Mouse (Mus musculus) liver (tissue): ENCODE measurements around the gene Msantd2.
A peak's percentile ranks its signal among the peaks of the same experiment; 100 is the strongest.

Source experiments
- DNase-seq: peaks from one replicate; pipeline ENCODE4 v3.0.0-alpha.2; 2020; ENCODE audit warnings: mixed read lengths

Gene Msantd2

GRCm38 (mm10) chr9:37488611-37489396 lies at the start of gene Msantd2:
Gene Msantd2, plus strand, starts transcription at chr9:37489319.
- DNase-seq: peak; percentile 83

- no peak for DNase-seq
These were observed 36.7 kb upstream of the Msantd2 start for GRCm38 (mm10) chr9:37452401-37452800.

GRCm38 (mm10) chr9:37453328-37453727 lies 35.8 kb upstream of the Msantd2 start:
- no peak for DNase-seq

GRCm38 (mm10) chr9:37454011-37454492 lies 35.1 kb upstream of the Msantd2 start:
- DNase-seq: no peak

- DNase-seq: no peak
These were observed 34.1 kb upstream of the Msantd2 start for GRCm38 (mm10) chr9:37454991-37455390.

- no peak for DNase-seq
These were observed 33.3 kb upstream of the Msantd2 start for GRCm38 (mm10) chr9:37455868-37456267.

- no peak for DNase-seq
These were observed 32.6 kb upstream of the Msantd2 start for GRCm38 (mm10) chr9:37456481-37456910.

GRCm38 (mm10) chr9:37457151-37457550 lies 32.0 kb upstream of the Msantd2 start:
- DNase-seq: no peak

- no peak for DNase-seq
These were observed 29.5 kb upstream of the Msantd2 start for GRCm38 (mm10) chr9:37459665-37460042.

- peak; percentile 6 for DNase-seq
These were observed 28.8 kb upstream of the Msantd2 start for GRCm38 (mm10) chr9:37460043-37460960.

- DNase-seq: no peak
These were observed 28.2 kb upstream of the Msantd2 start for GRCm38 (mm10) chr9:37460961-37461340.

GRCm38 (mm10) chr9:37461571-37461970 lies 27.5 kb upstream of the Msantd2 start:
- DNase-seq: no peak

- DNase-seq: peak; percentile 13
These were observed 26.4 kb upstream of the Msantd2 start for GRCm38 (mm10) chr9:37462764-37463163.

GRCm38 (mm10) chr9:37473611-37474125 lies 15.5 kb upstream of the Msantd2 start:
- DNase-seq: no peak

- no peak for DNase-seq
These were observed 14.2 kb upstream of the Msantd2 start for GRCm38 (mm10) chr9:37474923-37475322.

- no peak for DNase-seq
These were observed 4.0 kb upstream of the Msantd2 start for GRCm38 (mm10) chr9:37485146-37485545.

GRCm38 (mm10) chr9:37488041-37488440 lies 1.1 kb upstream of the Msantd2 start:
- DNase-seq: no peak

- peak; percentile 60 for DNase-seq
These were observed 464 bp downstream of the Msantd2 start for GRCm38 (mm10) chr9:37489446-37490120.

- DNase-seq: no peak
These were observed 6.6 kb downstream of the Msantd2 start for GRCm38 (mm10) chr9:37495761-37496160.

GRCm38 (mm10) chr9:37496325-37496724 lies 7.2 kb downstream of the Msantd2 start:
- no peak for DNase-seq

GRCm38 (mm10) chr9:37500201-37500600 lies 11.1 kb downstream of the Msantd2 start:
- DNase-seq: no peak

- DNase-seq: no peak
These were observed 12.1 kb downstream of the Msantd2 start for GRCm38 (mm10) chr9:37501170-37501569.

GRCm38 (mm10) chr9:37504348-37504747 lies 15.2 kb downstream of the Msantd2 start:
- DNase-seq: no peak
